Mouse (Mus musculus): Measurements from ENCODE around the gene Pard6a. TPM values are rescaled to one million over a fixed set of nuclear protein-coding genes. Genes with fewer than 3 reads are reported as not detected.

The Pard6a gene
- 3.6 and 6.2 TPM in 2 replicates for total RNA-seq (2014; fragmentation: Nextera tagmentation)
- total RNA-seq (2017), result 18.5 and 19.6 TPM in 2 replicates
- polyA plus RNA-seq (2012), result 6.2 and 6.6 TPM in 2 replicates

DNA sequence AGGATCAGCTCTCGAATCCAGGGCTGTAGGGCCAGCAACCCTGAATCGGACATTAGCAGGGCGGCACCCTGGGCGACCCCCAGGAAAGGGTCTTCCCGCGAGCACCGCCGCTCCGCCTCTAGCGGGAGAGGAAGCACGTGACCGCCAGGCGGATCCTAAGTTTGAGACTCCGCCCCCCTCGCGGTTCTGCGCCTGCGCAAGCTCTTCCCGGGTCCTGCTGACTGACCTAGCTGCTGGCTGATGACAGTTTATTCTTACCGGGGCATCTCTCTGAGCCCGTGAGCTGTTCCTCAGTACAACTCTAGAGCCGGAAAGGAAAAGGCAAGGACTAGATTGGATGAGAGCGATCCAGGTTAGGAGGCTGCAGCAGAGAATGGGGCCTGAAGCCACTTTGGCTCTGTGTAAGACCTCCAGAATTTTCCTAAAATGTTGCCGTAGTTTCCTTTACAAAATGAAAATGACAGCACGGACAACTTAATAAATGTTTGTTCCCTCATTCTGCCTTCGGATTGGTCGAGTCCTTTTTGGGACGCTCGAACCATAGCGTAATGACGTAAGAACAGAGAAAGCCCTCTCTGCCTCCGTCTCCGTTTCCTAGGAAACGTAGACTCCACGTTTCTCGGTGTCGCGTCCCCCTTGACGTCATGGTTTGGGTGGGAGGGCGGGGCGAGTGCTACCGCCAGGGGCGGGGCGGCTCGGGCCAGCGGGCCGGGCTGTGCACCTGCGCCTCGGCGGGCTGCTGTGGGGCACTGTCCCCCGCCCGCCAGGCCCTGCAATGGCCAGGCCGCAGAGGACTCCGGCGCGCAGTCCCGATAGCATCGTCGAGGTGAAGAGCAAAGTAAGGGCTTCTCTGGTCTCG lies at the start of gene Pard6a, which contains the start of gene Acd:
Gene Pard6a (plus strand): TSS at position 183 of the 859 bp plus-strand sequence.
Gene Acd (minus strand): TSS at position 137 of the 859 bp plus-strand sequence.
- H3K9me3 ChIP-seq (replicated peaks), result no peaks in the 10 kb centered on the region
- TF ChIP-seq CTCF (IDR thresholded peaks at IDR 0.05; ENCODE audit: low read depth, low read length), result no peak
- no peak for TF ChIP-seq POLR2AphosphoS5 (IDR thresholded peaks at IDR 0.05; ENCODE audit: insufficient replicate concordance, low read depth, low read length)
- TF ChIP-seq GATA1 (IDR thresholded peaks at IDR 0.05; ENCODE audit: borderline replicate concordance, low read length), result no peak
- TF ChIP-seq TAL1 (conservative IDR thresholded peaks at IDR 0.05; ENCODE audit: low read depth, low read length), result no peak
- no peak for TF ChIP-seq GATA2 (IDR thresholded peaks at IDR 0.05; ENCODE audit: borderline replicate concordance, low read depth, low read length)
- peaks cover 83% of the 10 kb centered on the region for H3K36me3 ChIP-seq (replicated peaks)
- no peaks in the 10 kb centered on the region for H3K27me3 ChIP-seq (ENCODE audit: insufficient read depth, low read length)
- ATAC-seq (ENCODE audit: extremely low read depth, insufficient number of reproducible peaks, low FRiP score, poor library complexity, severe bottlenecking) (peak; percentile 74), DNase-seq (ENCODE audit: low spot score) (peak; percentile 99)
- peaks cover 53% of the 10 kb centered on the region for H3K4me1 ChIP-seq (ENCODE audit: insufficient read depth, low read depth, low read length)
- H3K4me3 ChIP-seq (ENCODE audit: low read depth, low read length), result peak within 1 kb of the TSS; percentile 79

DNA sequence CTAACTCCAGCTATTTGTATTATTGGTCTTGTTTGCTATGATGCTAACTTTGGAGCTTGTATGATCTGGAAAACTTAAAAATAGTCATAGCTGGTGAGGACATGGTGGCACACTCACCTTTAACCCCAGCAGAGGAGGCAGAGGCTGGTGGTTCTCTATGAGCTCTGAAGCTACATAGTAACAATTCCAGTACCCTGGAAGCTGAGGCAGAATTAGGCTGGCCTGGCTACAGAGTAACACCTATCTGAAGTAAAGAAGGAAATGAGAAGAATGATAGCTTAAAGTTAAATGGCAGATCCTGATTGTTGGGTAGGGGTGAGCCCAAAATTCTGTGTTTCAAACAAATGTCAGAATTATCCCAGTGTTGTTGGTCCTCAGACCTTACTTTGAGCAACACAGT lies 43.3 kb upstream of the Pard6a start:
- Histone ChIP-seq H3K4me3 (ENCODE audit: low read depth, low read length) (no peak overlapping the region), H3K27me3 (ENCODE audit: insufficient read depth, low read length) (no peaks in the 10 kb centered on the region), H3K36me3 (replicated peaks) (peaks cover 67% of the 10 kb centered on the region), H3K4me1 (ENCODE audit: insufficient read depth, low read depth, low read length) (no peaks in the 10 kb centered on the region), H3K9me3 (replicated peaks) (no peaks in the 10 kb centered on the region)
- ATAC-seq (ENCODE audit: extremely low read depth, insufficient number of reproducible peaks, low FRiP score, poor library complexity, severe bottlenecking) (no peak), DNase-seq (ENCODE audit: low spot score) (no peak)
- TF ChIP-seq GATA1 (IDR thresholded peaks at IDR 0.05; ENCODE audit: borderline replicate concordance, low read length), result no peak
- no peak for TF ChIP-seq POLR2AphosphoS5 (IDR thresholded peaks at IDR 0.05; ENCODE audit: insufficient replicate concordance, low read depth, low read length)
- TF ChIP-seq CTCF (IDR thresholded peaks at IDR 0.05; ENCODE audit: low read depth, low read length), result no peak
- no peak for TF ChIP-seq GATA2 (IDR thresholded peaks at IDR 0.05; ENCODE audit: borderline replicate concordance, low read depth, low read length)
- TF ChIP-seq TAL1 (conservative IDR thresholded peaks at IDR 0.05; ENCODE audit: low read depth, low read length), result no peak

- Histone ChIP-seq H3K9me3 (replicated peaks) (no peaks in the 10 kb centered on the region), H3K4me1 (ENCODE audit: insufficient read depth, low read depth, low read length) (no peaks in the 10 kb centered on the region), H3K36me3 (replicated peaks) (peaks cover 66% of the 10 kb centered on the region), H3K4me3 (ENCODE audit: low read depth, low read length) (no peak overlapping the region), H3K27me3 (ENCODE audit: insufficient read depth, low read length) (no peaks in the 10 kb centered on the region)
- ATAC-seq (ENCODE audit: extremely low read depth, insufficient number of reproducible peaks, low FRiP score, poor library complexity, severe bottlenecking) (no peak), DNase-seq (ENCODE audit: low spot score) (no peak)
- no peak for TF ChIP-seq GATA1 (IDR thresholded peaks at IDR 0.05; ENCODE audit: borderline replicate concordance, low read length)
- TF ChIP-seq CTCF (IDR thresholded peaks at IDR 0.05; ENCODE audit: low read depth, low read length), result peak; percentile 12; the same call in 1 of the 2 replicates
Observed at GRCm38 (mm10) chr8:105661167-105661566, 39.8 kb upstream of the Pard6a start.

- no peaks in the 10 kb centered on the region for H3K9me3 ChIP-seq (replicated peaks)
- no peaks in the 10 kb centered on the region for H3K27me3 ChIP-seq (ENCODE audit: insufficient read depth, low read length)
- no peak for TF ChIP-seq GATA1 (IDR thresholded peaks at IDR 0.05; ENCODE audit: borderline replicate concordance, low read length)
- TF ChIP-seq CTCF (IDR thresholded peaks at IDR 0.05; ENCODE audit: low read depth, low read length), result no peak
- no peak for TF ChIP-seq GATA2 (IDR thresholded peaks at IDR 0.05; ENCODE audit: borderline replicate concordance, low read depth, low read length)
- TF ChIP-seq TAL1 (conservative IDR thresholded peaks at IDR 0.05; ENCODE audit: low read depth, low read length), result no peak
- no peak for TF ChIP-seq POLR2AphosphoS5 (IDR thresholded peaks at IDR 0.05; ENCODE audit: insufficient replicate concordance, low read depth, low read length)
- ATAC-seq (ENCODE audit: extremely low read depth, insufficient number of reproducible peaks, low FRiP score, poor library complexity, severe bottlenecking) (no peak), DNase-seq (ENCODE audit: low spot score) (no peak)
- H3K4me1 ChIP-seq (ENCODE audit: insufficient read depth, low read depth, low read length), result no peaks in the 10 kb centered on the region
- no peak overlapping the region for H3K4me3 ChIP-seq (ENCODE audit: low read depth, low read length)
- peaks cover 92% of the 10 kb centered on the region for H3K36me3 ChIP-seq (replicated peaks)
Observed at GRCm38 (mm10) chr8:105677891-105678290, 23.1 kb upstream of the Pard6a start.

DNA sequence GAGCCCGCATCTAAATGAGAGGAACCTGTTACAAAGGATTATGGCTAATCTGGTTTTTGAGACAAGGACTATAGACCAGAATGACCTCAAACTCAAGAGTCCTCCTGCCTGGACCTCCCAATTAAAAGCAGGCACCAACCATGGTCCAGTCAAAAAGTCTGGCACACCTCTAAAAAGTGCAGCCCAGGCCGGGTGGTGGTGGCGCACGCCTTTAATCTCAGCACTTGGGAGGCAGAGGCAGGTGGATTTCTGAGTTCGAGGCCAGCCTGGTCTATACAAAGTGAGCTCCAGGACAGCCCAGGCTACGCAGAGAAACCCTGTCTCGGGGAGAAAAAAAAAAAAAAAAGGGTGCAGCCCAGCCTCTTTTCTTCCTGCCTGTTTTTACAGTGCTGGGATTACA lies 15.6 kb upstream of the Pard6a start:
- ATAC-seq (ENCODE audit: extremely low read depth, insufficient number of reproducible peaks, low FRiP score, poor library complexity, severe bottlenecking), result no peak
- Histone ChIP-seq H3K4me3 (ENCODE audit: low read depth, low read length) (no peak overlapping the region), H3K4me1 (ENCODE audit: insufficient read depth, low read depth, low read length) (peaks cover 7% of the 10 kb centered on the region)

GRCm38 (mm10) chr8:105685796-105686308 lies 15.1 kb upstream of the Pard6a start, which contains the start of gene Carmil2:
TSS of gene Carmil2 (plus strand) at chr8:105686274.
- DNase-seq (ENCODE audit: low spot score), result peak; percentile 44
- H3K27me3 ChIP-seq (ENCODE audit: insufficient read depth, low read length), result peaks cover 19% of the 10 kb centered on the region; the same call in 1 of the 2 replicates
- no peaks in the 10 kb centered on the region for H3K9me3 ChIP-seq (replicated peaks)
- ATAC-seq (ENCODE audit: extremely low read depth, insufficient number of reproducible peaks, low FRiP score, poor library complexity, severe bottlenecking), result no peak
- TF ChIP-seq CTCF (IDR thresholded peaks at IDR 0.05; ENCODE audit: low read depth, low read length) (peak; percentile 75), TAL1 (conservative IDR thresholded peaks at IDR 0.05; ENCODE audit: low read depth, low read length) (no peak)
- no peak within 1 kb of the TSS for H3K4me3 ChIP-seq (ENCODE audit: low read depth, low read length)
- H3K36me3 ChIP-seq (replicated peaks), result peaks cover 54% of the 10 kb centered on the region
- peaks cover 7% of the 10 kb centered on the region for H3K4me1 ChIP-seq (ENCODE audit: insufficient read depth, low read depth, low read length)

More for the DNA sequence above, 15.6 kb upstream of the Pard6a start:
- H3K9me3 ChIP-seq (replicated peaks), result no peaks in the 10 kb centered on the region
- H3K27me3 ChIP-seq (ENCODE audit: insufficient read depth, low read length), result peaks cover 14% of the 10 kb centered on the region; the same call in 1 of the 2 replicates
- TF ChIP-seq POLR2AphosphoS5 (IDR thresholded peaks at IDR 0.05; ENCODE audit: insufficient replicate concordance, low read depth, low read length), result no peak
- no peak for TF ChIP-seq CTCF (IDR thresholded peaks at IDR 0.05; ENCODE audit: low read depth, low read length)
- TF ChIP-seq GATA1 (IDR thresholded peaks at IDR 0.05; ENCODE audit: borderline replicate concordance, low read length), result no peak
- TF ChIP-seq GATA2 (IDR thresholded peaks at IDR 0.05; ENCODE audit: borderline replicate concordance, low read depth, low read length), result no peak
- TF ChIP-seq TAL1 (conservative IDR thresholded peaks at IDR 0.05; ENCODE audit: low read depth, low read length), result no peak
- no peak for DNase-seq (ENCODE audit: low spot score)
- H3K36me3 ChIP-seq (replicated peaks), result peaks cover 59% of the 10 kb centered on the region

All from G1E (cell line).